Mouse (Mus musculus): Measurements from ENCODE around the gene Agk. TPM values are rescaled to one million over a fixed set of nuclear protein-coding genes. Genes with fewer than 3 reads are reported as not detected.

Agk gene
- total and polyA plus RNA-seq, 2 experiments from 2014 or later: 40.6 to 57.9 TPM

DNA sequence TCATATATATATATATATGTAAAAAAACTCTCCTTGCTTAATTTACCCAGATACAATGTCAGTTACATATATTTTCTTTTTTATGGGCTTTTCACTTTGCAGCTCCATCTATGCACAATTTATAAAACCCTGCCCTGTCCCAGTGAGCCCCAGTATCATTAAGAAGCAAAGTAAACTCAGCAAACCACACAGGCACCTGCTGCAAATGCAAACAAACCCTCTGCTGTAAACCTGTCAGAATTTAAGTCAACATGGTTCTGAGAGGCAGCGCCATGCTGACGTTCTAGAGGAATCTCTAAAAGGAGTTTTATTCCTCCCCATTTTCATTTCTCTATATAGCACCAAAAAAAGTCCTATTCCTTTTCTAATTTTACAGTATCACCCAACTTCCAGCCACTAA, 77.1 kb downstream of the Agk start:
- Histone ChIP-seq H3K4me1 (ENCODE audit: insufficient read depth, low read length) (no peaks in the 10 kb centered on the region), H3K27ac (no peak overlapping the region), H3K36me3 (ENCODE audit: insufficient read depth, low read length) (peaks cover 49% of the 10 kb centered on the region), H3K4me2 (ENCODE audit: low read depth, low read length) (no peak overlapping the region), H3K4me3 (ENCODE audit: low read length) (no peak overlapping the region), H3K9me3 (ENCODE audit: low read length) (no peaks in the 10 kb centered on the region), H3K27me3 (ENCODE audit: insufficient read depth, low read length) (no peaks in the 10 kb centered on the region), H3K9ac (replicated peaks; ENCODE audit: low read length) (no peak overlapping the region)
- no peak for TF ChIP-seq CTCF (IDR thresholded peaks at IDR 0.05; ENCODE audit: low read depth)
- WGBS: 84% methylated on average over 2 of the region's 2 CpGs
- ATAC-seq (no peak), DNase-seq (ENCODE audit: low spot score) (no peak)

DNA sequence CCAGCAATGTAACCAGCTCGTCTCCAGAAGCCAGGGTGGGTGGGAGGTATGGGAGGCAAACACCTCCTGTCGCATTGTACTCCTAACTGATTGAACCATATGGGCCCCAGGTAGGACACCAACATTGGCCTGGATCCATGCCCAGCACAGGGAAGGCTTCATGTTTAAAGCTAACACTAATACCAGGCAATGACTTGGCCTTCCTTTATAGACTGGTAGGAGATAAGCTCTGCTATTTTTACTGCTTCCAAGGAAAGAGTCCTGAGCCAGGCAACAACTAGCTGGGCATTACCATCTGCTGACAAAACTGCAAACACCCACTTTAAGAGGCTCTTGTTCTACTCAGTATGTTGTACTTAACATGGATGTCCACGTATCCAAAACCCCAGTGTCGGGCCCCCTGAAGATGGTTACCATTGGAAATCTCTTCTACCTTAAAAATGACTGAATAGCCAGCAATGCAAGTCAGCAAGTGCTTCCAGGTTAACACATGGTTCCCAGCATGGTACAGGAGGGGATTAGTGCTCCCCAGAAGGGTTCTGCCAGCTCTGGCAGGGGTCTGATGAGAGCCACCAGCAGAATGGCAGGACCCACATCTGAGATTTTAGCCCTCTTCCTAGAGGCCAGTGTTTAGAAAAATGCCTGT, 78.8 kb downstream of the Agk start:
- 75% methylated on average over 4 of the region's 4 CpGs for WGBS
- Histone ChIP-seq H3K9me3 (ENCODE audit: low read length) (no peaks in the 10 kb centered on the region), H3K36me3 (ENCODE audit: insufficient read depth, low read length) (peaks cover 57% of the 10 kb centered on the region), H3K27me3 (ENCODE audit: insufficient read depth, low read length) (no peaks in the 10 kb centered on the region), H3K4me2 (ENCODE audit: low read depth, low read length) (no peak overlapping the region), H3K4me3 (ENCODE audit: low read length) (no peak overlapping the region), H3K9ac (replicated peaks; ENCODE audit: low read length) (no peak overlapping the region), H3K27ac (no peak overlapping the region), H3K4me1 (ENCODE audit: insufficient read depth, low read length) (no peaks in the 10 kb centered on the region)
- no peak for TF ChIP-seq CTCF (IDR thresholded peaks at IDR 0.05; ENCODE audit: low read depth)
- no peak for ATAC-seq
- no peak for DNase-seq (ENCODE audit: low spot score)

DNA sequence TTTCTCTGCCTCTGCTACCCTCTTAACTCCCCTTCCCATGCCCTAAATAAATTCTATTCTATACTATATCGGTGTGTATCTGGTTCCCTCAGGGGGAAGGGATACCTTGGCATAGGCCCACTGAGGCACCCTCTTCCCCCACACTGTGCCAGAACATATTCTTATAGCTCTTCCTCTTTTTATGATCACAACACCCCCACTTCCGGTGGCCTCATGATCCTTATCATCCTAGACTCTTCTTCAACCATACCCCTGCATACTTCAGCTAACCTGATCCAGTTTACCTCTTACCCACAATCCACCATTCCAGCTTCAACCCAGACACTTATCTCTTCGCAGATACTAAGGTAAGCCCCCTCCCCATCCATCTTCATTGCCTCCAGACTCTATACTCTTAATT, 86.1 kb downstream of the Agk start:
- Histone ChIP-seq H3K4me1 (ENCODE audit: insufficient read depth, low read length) (no peaks in the 10 kb centered on the region), H3K4me2 (ENCODE audit: low read depth, low read length) (no peak overlapping the region), H3K27ac (no peak overlapping the region), H3K27me3 (ENCODE audit: insufficient read depth, low read length) (no peaks in the 10 kb centered on the region), H3K4me3 (ENCODE audit: low read length) (no peak overlapping the region), H3K9me3 (ENCODE audit: low read length) (no peaks in the 10 kb centered on the region), H3K36me3 (ENCODE audit: insufficient read depth, low read length) (peaks cover 21% of the 10 kb centered on the region), H3K9ac (replicated peaks; ENCODE audit: low read length) (no peak overlapping the region)
- TF ChIP-seq CTCF (IDR thresholded peaks at IDR 0.05; ENCODE audit: low read depth): no peak
- over 99% methylated on average over 3 of the region's 3 CpGs for WGBS
- DNase-seq (ENCODE audit: low spot score) (no peak), ATAC-seq (no peak)

GRCm38 (mm10) chr6:40413046-40413445, 88.1 kb downstream of the Agk start:
- H3K4me2 ChIP-seq (ENCODE audit: low read depth, low read length): no peak overlapping the region
- TF ChIP-seq CTCF (IDR thresholded peaks at IDR 0.05; ENCODE audit: low read depth): no peak
- DNase-seq (ENCODE audit: low spot score) (no peak), ATAC-seq (no peak)
- 78% methylated on average over 5 of the region's 5 CpGs for WGBS
- no peaks in the 10 kb centered on the region for H3K9me3 ChIP-seq (ENCODE audit: low read length)
- H3K4me1 ChIP-seq (ENCODE audit: insufficient read depth, low read length): no peaks in the 10 kb centered on the region
- no peaks in the 10 kb centered on the region for H3K27me3 ChIP-seq (ENCODE audit: insufficient read depth, low read length)
- H3K27ac ChIP-seq: no peak overlapping the region
- H3K36me3 ChIP-seq (ENCODE audit: insufficient read depth, low read length): peaks cover 10% of the 10 kb centered on the region; the same call in 1 of the 2 replicates
- no peak overlapping the region for H3K4me3 ChIP-seq (ENCODE audit: low read length)
- no peak overlapping the region for H3K9ac ChIP-seq (replicated peaks; ENCODE audit: low read length)

DNA sequence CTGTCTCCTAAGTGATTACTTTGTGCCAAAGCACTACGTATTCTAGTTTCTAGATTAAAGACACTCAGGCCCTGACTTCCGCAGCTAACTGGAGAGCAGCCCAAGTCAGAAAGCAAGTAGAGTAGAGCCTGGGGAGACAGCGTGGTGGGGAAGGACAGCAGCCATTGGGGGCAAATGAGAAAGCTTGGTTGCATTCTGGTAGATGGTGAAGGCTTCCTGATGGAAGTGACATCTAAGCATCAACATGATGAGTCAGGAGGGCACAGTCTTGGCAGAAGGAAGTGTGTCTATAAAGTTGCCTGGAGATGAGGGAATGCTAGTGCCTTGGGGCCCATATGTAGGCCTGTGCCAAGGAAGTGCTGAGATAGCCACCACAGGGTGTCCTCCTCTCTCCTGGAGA, 88.6 kb downstream of the Agk start:
- WGBS: 81% methylated on average over 3 of the region's 3 CpGs
- ATAC-seq (no peak), DNase-seq (ENCODE audit: low spot score) (no peak)
- no peak for TF ChIP-seq CTCF (IDR thresholded peaks at IDR 0.05; ENCODE audit: low read depth)
- Histone ChIP-seq H3K27me3 (ENCODE audit: insufficient read depth, low read length) (no peaks in the 10 kb centered on the region), H3K36me3 (ENCODE audit: insufficient read depth, low read length) (peaks cover 4% of the 10 kb centered on the region; the same call in 1 of the 2 replicates), H3K27ac (no peak overlapping the region), H3K4me3 (ENCODE audit: low read length) (no peak overlapping the region), H3K4me1 (ENCODE audit: insufficient read depth, low read length) (no peaks in the 10 kb centered on the region), H3K9ac (replicated peaks; ENCODE audit: low read length) (no peak overlapping the region), H3K4me2 (ENCODE audit: low read depth, low read length) (no peak overlapping the region), H3K9me3 (ENCODE audit: low read length) (no peaks in the 10 kb centered on the region)

- Histone ChIP-seq H3K27me3 (ENCODE audit: insufficient read depth, low read length) (no peaks in the 10 kb centered on the region), H3K9me3 (ENCODE audit: low read length) (no peaks in the 10 kb centered on the region), H3K4me2 (ENCODE audit: low read depth, low read length) (no peak overlapping the region), H3K4me1 (ENCODE audit: insufficient read depth, low read length) (no peaks in the 10 kb centered on the region), H3K36me3 (ENCODE audit: insufficient read depth, low read length) (0 out of 2 replicates have a peak, but pooled peaks cover 6% of the 10 kb centered on the region), H3K27ac (no peak overlapping the region), H3K4me3 (ENCODE audit: low read length) (no peak overlapping the region), H3K9ac (replicated peaks; ENCODE audit: low read length) (no peak overlapping the region)
- WGBS: 79% methylated on average over 5 of the region's 5 CpGs
- ATAC-seq (no peak), DNase-seq (ENCODE audit: low spot score) (no peak)
- no peak for TF ChIP-seq CTCF (IDR thresholded peaks at IDR 0.05; ENCODE audit: low read depth)
Measured at GRCm38 (mm10) chr6:40415799-40416198, 90.8 kb downstream of the Agk start.

DNA sequence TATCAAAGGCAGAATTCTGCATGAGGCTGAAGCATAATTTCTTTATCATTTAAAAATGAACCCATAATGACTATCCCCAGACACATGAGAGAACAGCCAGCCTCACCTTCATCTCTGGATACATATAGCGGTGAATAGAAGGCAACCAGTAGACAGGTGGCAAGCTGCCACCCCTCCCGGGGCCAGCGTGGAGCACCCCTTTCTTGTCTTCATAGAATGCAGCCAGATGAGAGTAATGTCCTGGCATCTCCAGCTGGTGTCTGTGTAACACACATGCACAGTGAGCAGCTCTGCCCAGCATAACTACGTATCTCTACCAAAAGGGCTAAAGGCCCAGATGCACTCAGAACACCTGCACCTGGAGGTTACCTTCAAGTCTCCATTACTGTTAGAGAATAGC, 93.4 kb downstream of the Agk start:
- Histone ChIP-seq H3K9me3 (ENCODE audit: low read length) (no peaks in the 10 kb centered on the region), H3K27ac (no peak overlapping the region), H3K4me2 (ENCODE audit: low read depth, low read length) (no peak overlapping the region), H3K4me3 (ENCODE audit: low read length) (no peak overlapping the region), H3K27me3 (ENCODE audit: insufficient read depth, low read length) (no peaks in the 10 kb centered on the region), H3K36me3 (ENCODE audit: insufficient read depth, low read length) (0 out of 2 replicates have a peak, but pooled peaks cover 6% of the 10 kb centered on the region), H3K9ac (replicated peaks; ENCODE audit: low read length) (no peak overlapping the region), H3K4me1 (ENCODE audit: insufficient read depth, low read length) (no peaks in the 10 kb centered on the region)
- TF ChIP-seq CTCF (IDR thresholded peaks at IDR 0.05; ENCODE audit: low read depth): no peak
- WGBS: 66% methylated on average over 4 of the region's 4 CpGs
- no peak for DNase-seq (ENCODE audit: low spot score)
- 0 out of 2 replicates have a peak, but pooled peaks have one; percentile 24 for ATAC-seq

Data from hindbrain, postnatal 0 days (tissue).